Mouse (Mus musculus): ENCODE results near the gene Apex2. TPM values are rescaled to one million over a fixed set of nuclear protein-coding genes. Genes with fewer than 3 reads are reported as not detected.

The Apex2 gene
- 1 to 10 TPM; 7.6 to 9.2 TPM for total RNA-seq (2021)
- long read RNA-seq, experiment 1, full-length matches to known transcripts, result 1 of 4 reads
- long read RNA-seq, experiment 1, partial matches to known transcripts, result 0 of 4 reads
- long read RNA-seq, experiment 1, other reads (novel, unspliced or antisense), result 3 of 4 reads
- long read RNA-seq, experiment 2, full-length matches to known transcripts, result 1 of 1 reads
- long read RNA-seq, experiment 2, partial matches to known transcripts, result 0 of 1 reads
- long read RNA-seq, experiment 2, other reads (novel, unspliced or antisense), result 0 of 1 reads

DNA sequence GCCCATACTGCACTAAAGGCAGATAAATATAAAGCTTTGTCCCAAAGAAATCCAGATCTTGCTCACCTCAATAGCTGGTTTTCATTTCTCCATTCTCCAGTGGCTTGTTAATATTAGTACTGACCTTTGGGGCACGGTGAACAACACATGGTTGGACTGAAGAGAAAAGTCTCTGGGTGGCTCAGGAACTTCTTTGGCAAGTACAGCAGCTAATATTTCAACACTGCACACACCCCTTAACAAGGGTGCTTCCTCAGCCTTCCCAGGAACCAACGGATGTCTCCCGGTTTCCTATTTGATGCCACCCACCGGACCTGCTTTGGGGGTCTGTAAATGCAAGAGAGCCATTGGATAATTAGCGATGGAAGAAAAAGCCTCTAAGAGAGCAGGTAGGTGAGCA is at the start of gene Apex2:
Gene Apex2, minus strand, starts transcription at position 173 of the 400 bp plus-strand sequence.
- no peak for DNase-seq
- intact Hi-C loops (cut with DNase I), result no loop called here

DNA sequence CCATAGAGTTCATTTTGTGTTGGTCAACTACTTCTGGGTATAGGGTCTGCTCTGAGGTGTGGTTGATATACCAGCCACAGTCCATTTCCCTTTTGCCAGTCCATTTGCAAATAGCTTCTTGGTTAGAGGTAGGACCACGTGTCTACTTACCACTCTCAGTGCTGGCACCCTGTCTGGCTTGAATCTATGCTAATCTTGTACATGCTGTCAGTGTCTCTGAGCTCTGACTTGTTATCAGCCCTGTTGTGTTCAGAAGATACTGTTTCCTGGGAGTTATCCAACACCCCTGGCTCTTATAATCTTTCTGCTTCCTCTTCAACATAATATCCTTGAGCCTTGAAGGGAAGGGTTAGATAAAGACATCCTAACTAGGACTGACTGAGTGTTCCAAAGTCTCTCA is 46.8 kb upstream of the Apex2 start:
- no peak for DNase-seq
- intact Hi-C loops (cut with DNase I), result no loop called here

DNA sequence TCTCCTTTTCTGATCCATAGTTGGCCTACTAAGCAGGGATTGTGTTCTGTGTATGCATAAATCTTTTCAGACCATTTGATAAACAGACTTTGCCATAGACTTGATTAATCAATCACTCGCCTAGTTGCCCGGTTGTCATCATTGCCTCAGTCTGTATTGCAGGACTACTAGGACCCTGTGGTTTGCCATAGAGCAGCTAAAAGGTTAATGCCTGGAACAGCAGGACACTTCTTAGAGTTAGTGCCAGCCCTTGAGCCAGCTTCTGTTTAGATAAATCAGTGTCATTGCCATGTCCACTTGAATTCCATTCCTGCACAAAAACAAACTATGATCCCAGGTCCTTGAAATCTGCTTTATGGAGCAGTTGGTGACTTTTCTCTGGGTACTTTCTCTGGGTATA is 9.2 kb upstream of the Apex2 start:
- intact Hi-C loops (cut with DNase I), result no loop called here
- no peak for DNase-seq

DNA sequence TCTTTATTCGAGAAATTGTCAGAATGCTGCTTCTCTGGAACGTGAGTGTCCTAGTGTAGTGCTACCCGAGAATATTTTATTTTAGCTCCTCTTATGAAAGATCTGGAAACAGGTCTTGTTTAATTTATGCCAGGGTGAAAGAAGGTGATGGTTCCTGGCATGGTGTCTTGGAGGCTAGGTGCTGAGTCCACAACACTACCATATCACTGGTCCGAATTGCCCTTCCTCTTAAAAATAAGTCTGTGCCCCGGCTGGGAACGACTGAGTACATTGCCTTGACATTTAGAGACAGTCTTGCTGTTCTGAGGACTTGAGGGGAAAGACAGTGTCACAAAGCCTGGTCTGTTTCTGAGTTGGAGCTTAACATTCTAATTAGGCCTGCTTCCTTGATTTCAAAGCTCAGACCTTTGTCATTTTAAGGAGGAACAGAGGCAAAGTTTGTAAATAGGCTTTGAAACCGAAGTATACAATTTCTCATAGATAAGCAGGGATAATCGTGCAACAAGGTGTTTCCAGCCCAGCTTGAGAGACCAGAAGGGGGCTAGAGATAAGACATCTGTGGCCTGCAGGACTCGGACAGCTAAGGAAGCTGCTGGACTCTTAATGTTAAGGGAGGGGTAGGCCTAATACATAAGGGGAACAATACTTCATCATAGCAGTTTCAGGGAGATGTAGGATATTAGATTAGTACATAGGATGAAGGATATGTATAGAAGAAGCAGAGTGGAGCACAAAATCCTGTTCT is 5.5 kb upstream of the Apex2 start:
- DNase-seq, result no peak
- intact Hi-C loops (cut with DNase I), result no loop called here

DNA sequence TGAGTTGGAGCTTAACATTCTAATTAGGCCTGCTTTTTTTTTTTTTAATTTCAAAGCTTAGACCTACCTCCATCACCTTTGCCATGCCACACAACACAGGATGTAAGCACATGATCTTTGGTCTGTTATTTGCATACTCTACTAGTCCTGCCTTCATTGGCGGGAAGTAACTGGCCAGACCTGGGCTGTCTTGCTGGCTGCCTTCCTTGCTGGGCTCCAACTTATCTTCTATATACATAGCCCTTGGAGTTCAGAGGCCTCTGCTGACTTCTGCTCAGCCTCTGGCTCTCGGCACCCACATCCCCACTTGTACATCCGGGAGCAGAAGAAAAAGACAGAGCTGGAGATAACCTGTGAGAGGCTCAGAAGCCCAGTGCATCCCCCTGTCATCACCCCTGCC is 4.5 kb upstream of the Apex2 start:
- no peak for DNase-seq
- intact Hi-C loops (cut with DNase I), result no loop called here

DNA sequence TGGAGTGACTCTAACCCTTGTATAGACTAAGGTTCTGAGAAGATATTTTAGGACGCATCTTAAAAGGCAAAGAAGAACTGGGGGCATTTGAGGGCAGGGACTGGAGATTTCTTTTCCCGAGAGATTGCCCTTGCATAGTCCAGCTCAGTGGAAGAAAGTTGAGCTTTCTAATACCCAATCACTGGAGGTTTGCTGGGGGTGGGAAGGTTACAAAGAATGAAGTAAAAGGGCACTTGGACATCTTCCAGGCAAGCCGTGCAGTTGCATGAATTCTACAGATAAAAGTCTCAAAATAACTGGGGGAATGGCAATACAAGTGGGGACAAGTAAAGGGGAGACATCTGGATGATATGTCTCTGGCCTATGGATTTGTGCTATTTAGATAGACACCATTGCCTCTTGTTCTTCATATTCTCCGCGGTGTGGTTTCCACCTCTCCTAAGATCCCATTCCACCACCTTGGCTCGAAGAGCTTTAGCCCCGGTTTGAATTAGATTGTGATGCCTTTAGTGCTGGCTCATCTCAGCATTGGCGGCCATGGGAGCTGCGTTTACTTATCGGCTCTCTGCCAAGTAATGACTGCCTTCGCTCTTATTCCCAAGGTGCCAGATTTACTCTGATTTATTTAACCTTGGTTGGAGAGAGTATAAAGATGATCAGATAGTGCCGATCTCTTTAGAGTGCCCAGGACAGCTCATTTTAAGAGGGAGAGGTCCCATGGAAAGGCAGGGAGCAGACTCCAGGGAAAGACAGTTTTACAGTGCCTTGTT is 3.8 kb upstream of the Apex2 start:
- intact Hi-C loops (cut with DNase I), result no loop called here
- no peak for DNase-seq

DNA sequence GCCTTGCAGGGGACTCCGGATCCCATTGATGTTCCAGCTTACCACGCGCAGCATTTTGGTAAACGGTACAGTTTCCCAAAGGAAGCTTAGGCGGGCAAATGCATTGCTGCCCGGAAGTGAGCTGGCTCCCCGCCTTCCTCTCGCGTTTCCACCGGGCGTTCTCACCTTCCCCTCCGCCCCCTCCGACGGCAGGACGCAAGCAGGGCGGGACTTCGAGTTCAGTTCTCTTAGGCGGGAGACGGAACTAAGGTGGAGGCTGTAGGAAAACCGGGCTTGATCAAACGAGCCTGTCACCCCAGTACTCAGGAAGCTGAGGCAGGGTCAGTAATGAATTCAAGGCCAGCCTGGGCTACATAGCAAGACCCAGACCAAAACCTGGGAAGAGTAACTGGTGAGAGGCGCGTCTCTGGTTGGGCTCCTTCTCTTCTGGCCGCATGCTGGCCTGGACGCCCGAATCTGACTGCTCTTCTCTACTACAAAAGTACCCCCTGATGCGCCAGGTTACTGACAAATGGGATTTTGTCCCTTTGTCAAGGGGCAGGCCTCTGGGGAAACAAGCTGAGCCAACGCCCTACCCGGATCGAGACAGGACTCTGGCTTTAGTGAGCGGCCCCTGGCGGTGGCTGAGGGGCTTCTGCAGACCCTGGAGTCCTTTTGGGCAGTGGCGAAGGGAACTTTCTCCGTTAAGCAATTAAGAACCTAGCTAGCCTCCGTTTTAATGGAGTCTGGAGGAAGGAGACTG is 1.5 kb downstream of the Apex2 start, which contains the start of gene Pfkfb1:
Gene Pfkfb1, plus strand, starts transcription at position 207 of the 742 bp plus-strand sequence.
- DNase-seq, result peak; percentile 58 to 68
- intact Hi-C loops (cut with DNase I), result no loop called here

DNA sequence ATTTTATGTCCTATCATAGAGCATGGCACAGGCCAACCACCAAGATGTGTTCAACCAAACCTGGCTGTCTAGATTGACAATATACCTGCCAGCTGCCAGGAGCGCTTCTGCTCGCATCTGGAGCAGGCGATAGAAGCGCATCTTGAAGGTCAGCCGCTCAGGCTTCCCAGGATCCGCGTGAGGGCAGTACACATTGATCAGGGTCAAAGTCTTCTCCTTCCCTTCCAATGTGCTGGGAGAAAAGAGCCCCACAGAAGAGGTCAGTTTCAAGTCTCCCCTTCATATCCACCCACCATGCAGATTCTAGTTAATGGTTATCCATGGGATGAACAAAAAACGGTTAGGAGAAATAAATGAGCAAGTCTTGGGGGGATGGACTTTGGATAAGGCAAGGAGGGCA is 4.6 kb downstream of the Apex2 start:
- intact Hi-C loops (cut with DNase I), result no loop called here
- DNase-seq, result no peak

DNA sequence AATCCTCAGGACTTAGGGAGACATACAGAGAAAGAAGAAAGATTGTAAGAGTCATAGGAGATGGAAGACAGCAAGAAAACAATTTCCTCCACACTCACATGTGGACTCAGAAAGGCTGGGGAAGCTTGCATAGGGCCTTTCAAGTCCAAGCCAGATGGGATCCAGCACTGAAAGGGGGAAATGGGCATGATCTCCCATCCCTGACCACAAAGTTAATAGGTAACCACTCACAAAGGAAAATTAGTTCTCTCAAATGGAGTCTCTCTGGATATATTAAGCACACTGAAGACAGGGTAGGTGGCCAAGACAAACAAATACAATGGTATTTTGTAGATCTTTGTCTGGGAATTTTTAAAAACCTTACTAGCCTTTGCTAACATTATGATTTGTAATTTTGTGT is 7.7 kb downstream of the Apex2 start:
- DNase-seq, result no peak
- intact Hi-C loops (cut with DNase I), result no loop called here

DNA sequence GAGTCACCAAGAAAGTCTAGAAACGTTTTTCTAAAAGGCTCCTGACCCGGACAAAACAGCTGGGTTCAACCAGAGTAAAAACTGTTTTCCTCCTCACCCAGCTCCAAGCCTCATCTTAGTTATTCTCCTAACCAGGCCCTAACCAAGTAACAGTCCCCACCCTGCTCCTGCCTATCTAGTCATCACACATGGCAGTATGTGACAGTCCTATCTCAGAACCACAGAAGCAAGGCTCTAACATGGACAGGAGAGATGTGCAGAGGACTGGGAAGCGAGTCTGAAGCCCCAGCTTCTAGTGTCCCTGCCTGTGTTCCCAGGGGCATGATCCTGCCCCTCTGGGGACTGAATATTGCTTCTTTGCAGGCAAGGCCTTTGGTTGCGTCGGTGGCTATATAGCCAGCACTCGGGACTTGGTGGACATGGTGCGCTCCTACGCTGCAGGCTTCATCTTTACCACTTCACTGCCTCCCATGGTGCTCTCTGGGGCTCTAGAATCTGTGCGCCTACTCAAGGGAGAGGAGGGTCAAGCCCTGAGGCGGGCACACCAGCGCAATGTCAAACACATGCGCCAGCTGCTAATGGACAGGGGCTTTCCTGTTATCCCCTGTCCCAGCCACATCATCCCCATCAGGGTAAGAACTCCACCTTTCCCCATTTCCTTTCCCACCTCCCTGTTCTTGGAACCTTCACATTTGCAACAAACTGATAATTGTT is 24.9 kb downstream of the Apex2 start:
- intact Hi-C loops (cut with DNase I), result no loop called here
- DNase-seq, result no peak

DNA sequence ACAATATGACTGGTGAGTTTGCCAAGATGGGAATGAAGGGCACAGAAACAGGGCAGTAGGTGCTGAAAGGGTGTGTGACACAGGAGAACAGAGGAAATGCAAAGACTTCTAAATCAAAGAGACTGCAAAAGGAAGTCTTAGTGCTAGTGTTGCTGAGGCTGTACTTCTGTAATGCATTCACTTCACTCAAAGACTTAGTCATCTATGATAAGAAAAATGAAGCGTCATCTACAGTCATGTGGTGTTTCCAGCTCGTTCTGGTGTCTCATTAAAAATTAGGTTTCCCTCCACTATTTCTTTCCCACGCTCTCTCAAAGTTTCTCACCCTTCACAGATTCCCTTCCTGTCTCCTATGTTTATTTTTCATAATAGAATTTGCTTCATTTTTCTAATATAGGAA is 35.6 kb downstream of the Apex2 start:
- intact Hi-C loops (cut with DNase I), result no loop called here

DNA sequence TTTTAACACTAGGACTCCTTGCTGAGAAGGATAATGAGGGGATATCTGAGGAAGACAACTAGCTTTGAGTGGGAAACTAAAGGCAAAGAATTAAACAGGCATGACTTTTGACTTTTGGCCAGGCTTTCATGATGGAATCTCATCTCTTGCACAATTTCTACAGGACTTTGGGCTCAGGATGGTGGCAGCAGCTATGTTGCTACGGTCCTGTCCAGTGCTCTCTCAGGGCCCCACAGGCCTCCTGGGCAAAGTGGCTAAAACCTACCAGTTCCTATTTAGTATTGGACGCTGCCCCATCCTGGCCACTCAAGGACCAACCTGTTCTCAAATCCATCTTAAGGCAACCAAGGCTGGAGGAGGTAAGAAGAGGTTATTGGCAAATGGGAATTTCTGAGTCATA is 37.7 kb downstream of the Apex2 start:
- DNase-seq, result no peak
- intact Hi-C loops (cut with DNase I), result no loop called here

More for the DNA sequence above, 35.6 kb downstream of the Apex2 start:
- no peak for DNase-seq

DNA sequence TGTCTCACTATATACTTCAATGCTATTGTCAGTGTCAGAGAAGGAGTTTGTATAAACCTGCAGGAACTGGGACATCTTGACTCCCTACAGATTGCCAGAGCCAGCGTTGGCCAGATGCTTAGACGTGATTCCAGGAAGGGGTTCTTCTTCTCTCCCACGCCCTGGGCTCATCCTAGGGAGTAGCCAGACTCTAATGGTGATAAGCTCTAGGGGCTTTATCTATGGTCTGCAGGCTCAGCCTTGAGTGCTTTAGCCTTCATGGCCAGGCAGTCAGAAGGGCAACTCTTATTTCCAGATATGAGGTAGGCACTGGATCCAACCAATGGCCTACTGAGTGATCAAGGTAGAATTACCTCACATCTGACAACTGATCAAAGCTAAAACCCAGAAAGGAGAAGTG is 40.0 kb downstream of the Apex2 start:
- intact Hi-C loops (cut with DNase I), result no loop called here
- DNase-seq, result no peak

DNA sequence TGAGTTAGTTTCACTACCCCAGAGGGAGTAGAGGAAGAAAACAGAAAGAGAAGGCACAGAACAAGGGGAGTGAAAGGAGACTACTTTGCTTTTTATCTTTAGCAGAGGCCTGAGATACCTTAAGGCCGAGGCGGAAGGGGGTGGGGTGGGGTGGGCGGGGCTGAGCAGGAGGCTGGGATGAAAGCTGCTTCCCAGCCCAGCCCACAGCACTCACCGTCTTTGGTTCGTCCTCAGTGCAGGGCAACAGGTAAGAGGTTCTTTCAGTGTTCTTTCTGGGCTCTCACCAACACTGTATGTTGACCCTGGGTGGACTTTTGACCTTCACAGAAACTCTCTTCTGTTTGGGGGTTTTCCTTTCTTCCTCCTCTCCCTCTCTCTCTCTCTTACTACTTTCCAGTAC is 42.4 kb downstream of the Apex2 start, which contains the start of gene Alas2:
Gene Alas2, plus strand, starts transcription at position 137 of the 400 bp plus-strand sequence.
- intact Hi-C loops (cut with DNase I), result no loop called here

DNA sequence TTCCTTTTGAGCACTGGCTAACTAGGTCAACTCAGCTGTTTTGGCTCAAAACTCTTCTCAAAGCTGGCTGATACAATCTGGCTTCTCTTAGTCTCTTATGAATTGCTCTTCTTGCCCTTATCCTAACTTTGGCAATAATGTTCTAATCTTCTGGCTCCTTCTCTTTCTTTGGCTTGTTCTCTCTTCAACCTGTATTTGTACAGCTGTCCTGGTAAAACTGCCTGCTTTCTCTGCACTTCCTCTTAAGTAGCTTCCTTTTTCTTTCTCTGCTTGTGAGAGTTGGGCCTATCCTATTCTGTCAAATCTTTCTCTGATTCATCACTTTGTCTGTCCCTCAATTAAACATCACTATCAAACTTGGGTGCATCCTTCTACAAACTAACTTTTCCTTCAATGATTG is 48.0 kb downstream of the Apex2 start:
- DNase-seq, result no peak
- intact Hi-C loops (cut with DNase I), result no loop called here

More for the DNA sequence above, 42.4 kb downstream of the Apex2 start, which contains the start of gene Alas2:
- no peak for DNase-seq

DNA sequence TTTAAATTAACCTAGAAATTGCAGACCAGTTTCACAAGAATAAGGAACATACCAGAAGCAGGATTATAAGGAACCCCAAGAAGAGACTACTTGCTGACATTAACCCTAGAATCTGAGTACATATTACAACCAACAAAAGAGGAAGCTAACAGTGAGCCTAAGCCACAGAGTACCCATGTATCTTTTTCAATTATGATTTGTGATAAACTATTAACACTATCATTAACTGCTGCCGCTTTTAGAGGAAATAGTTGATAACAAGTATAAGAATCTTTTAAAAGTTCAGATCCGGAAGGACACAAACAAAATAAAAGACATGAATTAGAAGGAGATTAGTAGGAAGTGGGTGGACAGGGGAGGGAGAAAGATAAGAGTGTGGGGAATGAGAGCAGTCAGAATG is 49.6 kb downstream of the Apex2 start:
- no peak for DNase-seq
- intact Hi-C loops (cut with DNase I), result no loop called here

DNA sequence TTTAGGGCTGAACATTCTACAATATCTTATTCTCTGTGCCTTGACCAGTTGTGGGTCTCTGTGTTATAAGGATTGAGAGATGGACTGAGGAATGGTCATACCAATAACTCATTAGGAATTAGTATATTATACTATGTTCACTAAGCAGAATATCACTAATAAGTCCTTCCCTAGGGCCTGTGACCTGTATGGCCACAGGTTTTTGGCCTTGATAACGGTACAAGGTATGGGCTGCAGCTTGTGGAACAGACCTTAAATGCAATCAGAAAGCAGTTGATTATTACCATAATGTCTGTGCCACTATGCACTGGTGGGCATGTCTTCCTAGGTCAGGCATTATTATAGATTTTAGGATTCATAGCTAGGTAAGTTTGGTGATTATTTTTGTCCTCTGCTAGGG is 73.2 kb downstream of the Apex2 start:
- intact Hi-C loops (cut with DNase I), result loop anchor here (10.0 kb wide), 1 partner anchor 148 kb away; no protein-coding TSS in a partner anchor

DNA sequence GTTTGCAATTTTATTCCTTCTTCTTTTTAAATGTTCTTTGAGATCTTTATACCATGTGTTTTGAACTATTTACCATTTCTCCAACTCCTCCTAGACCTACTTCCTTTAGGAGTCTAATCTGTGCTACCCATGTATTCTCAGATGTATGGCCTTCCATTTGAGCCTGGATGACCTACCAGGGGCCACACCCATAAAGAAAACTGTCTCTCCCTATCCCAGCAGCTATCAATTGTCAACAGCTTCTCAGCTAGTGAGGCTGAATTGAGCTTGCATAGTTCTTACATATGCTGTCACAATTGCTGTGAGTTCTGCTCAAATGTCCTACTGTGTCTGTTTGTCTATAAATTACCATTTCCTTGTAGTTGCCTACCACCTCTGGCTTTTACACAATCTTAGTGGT is 73.7 kb downstream of the Apex2 start:
- no peak for DNase-seq
- intact Hi-C loops (cut with DNase I), result loop anchor here (10.0 kb wide), 1 partner anchor 149 kb away; no protein-coding TSS in a partner anchor

More for the DNA sequence above, 73.2 kb downstream of the Apex2 start:
- DNase-seq, result no peak

DNA sequence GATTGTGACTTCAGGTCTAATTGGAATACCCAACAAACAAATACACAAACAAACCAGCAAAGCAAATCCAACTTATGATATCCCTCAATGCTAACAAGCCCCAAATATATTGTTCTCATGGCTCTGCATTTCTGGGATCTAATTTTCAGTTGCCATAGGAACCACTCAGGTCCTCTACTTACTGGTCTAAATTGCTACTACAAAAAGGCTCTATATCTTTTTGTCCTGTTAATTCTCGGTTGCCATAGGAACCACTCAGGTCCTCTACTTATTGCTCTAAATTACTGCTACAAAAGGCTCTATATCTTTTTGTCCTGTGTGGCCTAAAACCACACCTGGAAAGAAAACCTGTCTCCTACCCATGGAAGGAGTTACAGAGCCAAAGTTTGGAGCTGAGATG is 75.5 kb downstream of the Apex2 start:
- intact Hi-C loops (cut with DNase I), result loop anchor here (5.0 to 10.0 kb wide), 2 partner anchors 151 to 603 kb away; no protein-coding TSS in a partner anchor
- DNase-seq, result no peak

DNA sequence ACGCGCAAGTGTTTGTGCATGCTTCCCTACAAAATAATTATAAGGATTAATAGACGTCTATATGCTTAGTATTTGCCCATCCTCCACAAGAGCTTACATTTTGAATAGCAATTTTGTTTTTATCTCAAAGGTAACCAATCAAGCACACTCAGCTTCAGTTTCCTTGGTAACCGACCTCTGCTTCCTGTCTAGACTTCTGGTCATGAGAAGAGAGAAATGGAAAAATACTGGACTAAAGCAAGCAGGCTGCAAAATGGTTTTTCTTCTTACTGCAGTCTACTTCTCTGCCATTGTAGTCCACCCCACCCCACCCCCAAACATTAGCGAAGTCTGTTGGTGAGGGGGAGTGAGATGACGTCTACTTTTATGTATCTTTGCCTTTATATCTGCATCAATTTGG is 78.4 kb downstream of the Apex2 start:
- intact Hi-C loops (cut with DNase I), result loop anchor here (5.0 to 10.0 kb wide), 2 partner anchors 154 to 606 kb away; no protein-coding TSS in a partner anchor
- DNase-seq, result no peak
